Mouse (Mus musculus) regulatory T cell (primary cell): ENCODE measurements around the gene Hapln1.

Experiments
- in situ Hi-C: fragments of 300-600 bp; cut with MboI, MseI; formaldehyde crosslinking; loops from one replicate; pipeline ENCODE4 v1.15.1; 2025; ENCODE audit warnings: high pct_unique_total_duplicates

Hapln1 gene

GRCm38 (mm10) chr13:89539205-89539886 lies at the start of gene Hapln1:
TSS of gene Hapln1 (plus strand) at chr13:89539796.
- in situ Hi-C loops, result loop anchor here (25.0 kb wide), 1 partner anchor 702 kb away; no protein-coding TSS in a partner anchor

- in situ Hi-C loops, result no loop called here
These were observed 46.4 kb upstream of the Hapln1 start for GRCm38 (mm10) chr13:89493169-89493568.

GRCm38 (mm10) chr13:89493678-89494077 lies 45.9 kb upstream of the Hapln1 start:
- in situ Hi-C loops, result no loop called here

GRCm38 (mm10) chr13:89496569-89496968 lies 43.0 kb upstream of the Hapln1 start:
- in situ Hi-C loops, result no loop called here

- in situ Hi-C loops, result no loop called here
These were observed 40.2 kb upstream of the Hapln1 start for GRCm38 (mm10) chr13:89499419-89499818.

GRCm38 (mm10) chr13:89521507-89521908 lies 18.1 kb upstream of the Hapln1 start:
- in situ Hi-C loops, result no loop called here

GRCm38 (mm10) chr13:89528716-89529115 lies 10.9 kb upstream of the Hapln1 start:
- in situ Hi-C loops, result loop anchor here (25.0 kb wide), 1 partner anchor 691 kb away; no protein-coding TSS in a partner anchor

GRCm38 (mm10) chr13:89530386-89530785 lies 9.2 kb upstream of the Hapln1 start:
- in situ Hi-C loops, result loop anchor here (25.0 kb wide), 1 partner anchor 693 kb away; no protein-coding TSS in a partner anchor

- in situ Hi-C loops, result loop anchor here (25.0 kb wide), 1 partner anchor 703 kb away; no protein-coding TSS in a partner anchor
These were observed 280 bp downstream of the Hapln1 start for GRCm38 (mm10) chr13:89539887-89540264.

GRCm38 (mm10) chr13:89540301-89540982 lies 846 bp downstream of the Hapln1 start:
- in situ Hi-C loops, result loop anchor here (25.0 kb wide), 1 partner anchor 703 kb away; no protein-coding TSS in a partner anchor

GRCm38 (mm10) chr13:89543003-89543402 lies 3.4 kb downstream of the Hapln1 start:
- in situ Hi-C loops, result loop anchor here (25.0 kb wide), 1 partner anchor 706 kb away; no protein-coding TSS in a partner anchor

GRCm38 (mm10) chr13:89548203-89548740 lies 8.7 kb downstream of the Hapln1 start:
- in situ Hi-C loops, result loop anchor here (25.0 kb wide), 1 partner anchor 711 kb away; no protein-coding TSS in a partner anchor

GRCm38 (mm10) chr13:89549507-89549906 lies 9.9 kb downstream of the Hapln1 start:
- in situ Hi-C loops, result loop anchor here (25.0 kb wide), 1 partner anchor 712 kb away; no protein-coding TSS in a partner anchor

- in situ Hi-C loops, result no loop called here
These were observed 11.9 kb downstream of the Hapln1 start for GRCm38 (mm10) chr13:89551502-89551901.

GRCm38 (mm10) chr13:89564518-89564917 lies 24.9 kb downstream of the Hapln1 start:
- in situ Hi-C loops, result loop anchor here (10.0 kb wide), 1 partner anchor 1990 kb away; no protein-coding TSS in a partner anchor

- in situ Hi-C loops, result loop anchor here (10.0 kb wide), 1 partner anchor 1989 kb away; no protein-coding TSS in a partner anchor
These were observed 26.7 kb downstream of the Hapln1 start for GRCm38 (mm10) chr13:89566300-89566699.

- in situ Hi-C loops, result no loop called here
These were observed 39.5 kb downstream of the Hapln1 start for GRCm38 (mm10) chr13:89579115-89579514.

GRCm38 (mm10) chr13:89583138-89583746 lies 43.6 kb downstream of the Hapln1 start:
- in situ Hi-C loops, result no loop called here

- in situ Hi-C loops, result no loop called here
These were observed 44.4 kb downstream of the Hapln1 start for GRCm38 (mm10) chr13:89583747-89584738.

GRCm38 (mm10) chr13:89585144-89585543 lies 45.5 kb downstream of the Hapln1 start:
- in situ Hi-C loops, result no loop called here
